Comparison of ENCODE assay signal across 9 mouse cellular contexts in the genomic region with DNA sequence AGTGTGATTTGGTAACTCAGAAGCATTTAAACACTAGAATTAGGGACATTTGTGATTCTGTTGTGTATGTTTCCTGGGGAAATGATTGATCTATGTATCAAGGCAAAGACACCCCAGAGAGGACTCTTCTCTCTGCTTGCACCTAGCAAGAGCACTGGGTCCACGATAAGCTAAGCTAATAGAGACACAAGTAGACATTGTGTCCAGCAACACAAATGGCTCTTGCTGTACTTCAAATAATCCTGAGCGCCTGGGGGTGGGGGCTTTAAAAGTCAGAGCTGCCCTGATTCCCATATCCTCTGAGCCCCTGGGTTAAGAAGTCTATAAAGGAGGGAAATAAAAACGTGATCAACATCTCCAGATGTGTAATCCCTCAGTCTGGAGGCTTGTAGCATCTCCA. TPM values are rescaled to one million over a fixed set of nuclear protein-coding genes. Genes with fewer than 3 reads are reported as not detected.
DNase-seq lines count a peak whose midpoint lies in the region; ATAC-seq and TF ChIP-seq lines count a peak whose summit lies in the region.
"Had no signal": no experiment of that assay in that cellular context is flagged by ENCODE, and none has a peak within 500 bp of the region (broad histone marks: within the 10 kb centered on the region; RNA-seq: fewer than 3 reads in every experiment).

No protein-coding gene starts in this region.

- no peak for ATAC-seq in heart, embryonic 12.5 days (ENCODE audit: insufficient number of reproducible peaks, low FRiP score)
- ATAC-seq in embryonic facial prominence, embryonic 12.5 days (ENCODE audit: insufficient number of reproducible peaks, insufficient read depth, low FRiP score, low TSS enrichment): no peak
- no peak for ATAC-seq in hindbrain, embryonic 13.5 days (ENCODE audit: low FRiP score)
- ATAC-seq in midbrain, embryonic 15.5 days (replicated peaks): no peak

- H3K9ac ChIP-seq in heart, embryonic 12.5 days: peak overlapping the region; percentile 56; the same call in 1 of the 2 replicates
- peak overlapping the region; percentile 19; the same call in 1 of the 2 replicates for H3K9ac ChIP-seq in embryonic facial prominence, embryonic 12.5 days
- H3K9ac ChIP-seq in hindbrain, embryonic 13.5 days: peak overlapping the region; percentile 100
- H3K9ac ChIP-seq in midbrain, embryonic 15.5 days: no peak overlapping the region
- H3K9ac ChIP-seq: liver, embryonic 13.5 days had no signal

- H3K9me3 ChIP-seq in heart, embryonic 12.5 days (replicated peaks): no peaks in the 10 kb centered on the region
- H3K9me3 ChIP-seq in embryonic facial prominence, embryonic 12.5 days: no peaks in the 10 kb centered on the region
- H3K9me3 ChIP-seq in hindbrain, embryonic 13.5 days: no peaks in the 10 kb centered on the region
- no peaks in the 10 kb centered on the region for H3K9me3 ChIP-seq in midbrain, embryonic 15.5 days
- H3K9me3 ChIP-seq: liver, embryonic 13.5 days had no signal

- no peak overlapping the region for H3K27ac ChIP-seq in heart, embryonic 12.5 days (ENCODE audit: poor library complexity, severe bottlenecking)
- H3K27ac ChIP-seq in embryonic facial prominence, embryonic 12.5 days: no peak overlapping the region
- H3K27ac ChIP-seq in hindbrain, embryonic 13.5 days: peak overlapping the region; percentile 99
- peak overlapping the region; percentile 88; the same call in 1 of the 2 replicates for H3K27ac ChIP-seq in midbrain, embryonic 15.5 days
- H3K27ac ChIP-seq in cerebellum, adult 2 months (ENCODE audit: insufficient read depth, low read length): no peak overlapping the region
- H3K27ac ChIP-seq: liver, embryonic 13.5 days had no signal

- peak overlapping the region; percentile 68; the same call in 1 of the 2 replicates for H3K4me3 ChIP-seq in heart, embryonic 12.5 days
- H3K4me3 ChIP-seq in embryonic facial prominence, embryonic 12.5 days: peak overlapping the region; percentile 76
- peak overlapping the region; percentile 83 for H3K4me3 ChIP-seq in hindbrain, embryonic 13.5 days
- peak overlapping the region; percentile 51 for H3K4me3 ChIP-seq in midbrain, embryonic 15.5 days
- H3K4me3 ChIP-seq in cerebellum, adult 2 months (replicated peaks; ENCODE audit: insufficient read depth, low read depth, low read length): no peak overlapping the region
- H3K4me3 ChIP-seq: liver, embryonic 13.5 days had no signal

- 52% methylated on average over 3 of the region's 3 CpGs for WGBS in heart, embryonic 12.5 days
- WGBS in embryonic facial prominence, embryonic 12.5 days: 26% methylated on average over 3 of the region's 3 CpGs
- WGBS in hindbrain, embryonic 13.5 days: 13% methylated on average over 3 of the region's 3 CpGs
- 26% methylated on average over 3 of the region's 3 CpGs for WGBS in midbrain, embryonic 15.5 days
- 68% methylated on average over 3 of the region's 3 CpGs for WGBS in cerebellum, adult 2 months

- no peak for TF ChIP-seq POLR2A in cerebellum, adult 2 months (IDR thresholded peaks at IDR 0.05; ENCODE audit: borderline replicate concordance, insufficient read depth, low read length)

- peak overlapping the region; percentile 99 for H3K4me2 ChIP-seq in heart, embryonic 12.5 days
- H3K4me2 ChIP-seq in embryonic facial prominence, embryonic 12.5 days (replicated peaks): peak overlapping the region; percentile 63
- peak overlapping the region; percentile 87 for H3K4me2 ChIP-seq in hindbrain, embryonic 13.5 days
- H3K4me2 ChIP-seq in midbrain, embryonic 15.5 days: peak overlapping the region; percentile 82
- H3K4me2 ChIP-seq: liver, embryonic 13.5 days had no signal

- TF ChIP-seq CTCF in cerebellum, adult 2 months (IDR thresholded peaks at IDR 0.05; ENCODE audit: borderline replicate concordance, insufficient read depth, low read depth, low read length): no peak

- H3K36me3 ChIP-seq in heart, embryonic 12.5 days: peaks cover 33% of the 10 kb centered on the region
- H3K36me3 ChIP-seq in embryonic facial prominence, embryonic 12.5 days: no peaks in the 10 kb centered on the region
- peaks cover 9% of the 10 kb centered on the region for H3K36me3 ChIP-seq in hindbrain, embryonic 13.5 days
- no peaks in the 10 kb centered on the region for H3K36me3 ChIP-seq in midbrain, embryonic 15.5 days (replicated peaks)
- H3K36me3 ChIP-seq: liver, embryonic 13.5 days had no signal

- DNase-seq in heart, postnatal 4 days: no peak
- DNase-seq in testis, postnatal 10 days (ENCODE audit: low spot score): no peak
- no peak for DNase-seq in cerebellum, adult 2 months
- no peak for DNase-seq in retina, embryonic 14.5 days (ENCODE audit: low spot score)
- DNase-seq: liver, embryonic 13.5 days had no signal

- peaks cover 57% of the 10 kb centered on the region for H3K4me1 ChIP-seq in heart, embryonic 12.5 days (replicated peaks)
- peaks cover 12% of the 10 kb centered on the region; the same call in 1 of the 2 replicates for H3K4me1 ChIP-seq in embryonic facial prominence, embryonic 12.5 days
- peaks cover 61% of the 10 kb centered on the region for H3K4me1 ChIP-seq in hindbrain, embryonic 13.5 days (replicated peaks)
- H3K4me1 ChIP-seq in midbrain, embryonic 15.5 days: peaks cover 40% of the 10 kb centered on the region
- H3K4me1 ChIP-seq in cerebellum, adult 2 months (ENCODE audit: control insufficient read depth, insufficient read depth, low read length): no peaks in the 10 kb centered on the region

- no peaks in the 10 kb centered on the region for H3K27me3 ChIP-seq in heart, embryonic 12.5 days (replicated peaks)
- H3K27me3 ChIP-seq in embryonic facial prominence, embryonic 12.5 days: no peaks in the 10 kb centered on the region
- H3K27me3 ChIP-seq in hindbrain, embryonic 13.5 days: no peaks in the 10 kb centered on the region
- H3K27me3 ChIP-seq in midbrain, embryonic 15.5 days (replicated peaks): peaks cover 15% of the 10 kb centered on the region
- peaks cover 10% of the 10 kb centered on the region; the same call in 1 of the 2 replicates for H3K27me3 ChIP-seq in cerebellum, adult 2 months (ENCODE audit: control insufficient read depth, insufficient read depth, low read length)

RNA-seq across cellular contexts. Expression of a gene that starts 6.6 kb away (rescaled TPM):
- polyA plus RNA-seq in heart, embryonic 12.5 days (2016; fragmentation: Nextera tagmentation; extraction: Ambion mirVana): 49.9 and 52.9 TPM in 2 replicates
- 10 to 100 TPM; 33.2 to 36.6 TPM for total RNA-seq in heart, postnatal 4 days (2021)
- polyA plus RNA-seq in embryonic facial prominence, embryonic 12.5 days (2016; fragmentation: Nextera tagmentation; extraction: Ambion mirVana): 71.2 and 71.7 TPM in 2 replicates
- polyA plus RNA-seq in hindbrain, embryonic 13.5 days (2015; fragmentation: Nextera tagmentation; extraction: Ambion mirVana): 139 and 175 TPM in 2 replicates
- 74.1 and 86.9 TPM in 2 replicates for polyA plus RNA-seq in midbrain, embryonic 15.5 days (2015; fragmentation: Nextera tagmentation; extraction: Ambion mirVana)
- 36.4 and 58.7 TPM in 2 replicates for polyA plus RNA-seq in cerebellum, adult 2 months (2012; rRNA removed)

Comparison
In these comparisons a context has a peak if more than half of its experiments do, and no peak if none do; other contexts are left out.
1. H3K27ac ChIP-seq: peak in hindbrain, embryonic 13.5 days (single experiment) and midbrain, embryonic 15.5 days (single experiment); none in heart, embryonic 12.5 days (single experiment), embryonic facial prominence, embryonic 12.5 days (single experiment) and cerebellum, adult 2 months (single experiment).
2. Peak in every context shown above with its lines, with median percentiles within 50 percentile points of each other: H3K4me2 ChIP-seq.